Mouse (Mus musculus) stomach, postnatal 0 days (tissue): ENCODE data around the gene Tmem165.

Experiments used
- CTCF ChIP-seq: IDR thresholded peaks from 2 replicates; pipeline ENCODE4 v1.5.1; 2016; ENCODE audit warnings: antibody characterized with exemption, low read depth, mild to moderate bottlenecking, moderate library complexity
- EP300 ChIP-seq: optimal IDR thresholded peaks from 2 replicates; pipeline ENCODE3; 2016; ENCODE audit warnings: antibody characterized with exemption

DNA sequence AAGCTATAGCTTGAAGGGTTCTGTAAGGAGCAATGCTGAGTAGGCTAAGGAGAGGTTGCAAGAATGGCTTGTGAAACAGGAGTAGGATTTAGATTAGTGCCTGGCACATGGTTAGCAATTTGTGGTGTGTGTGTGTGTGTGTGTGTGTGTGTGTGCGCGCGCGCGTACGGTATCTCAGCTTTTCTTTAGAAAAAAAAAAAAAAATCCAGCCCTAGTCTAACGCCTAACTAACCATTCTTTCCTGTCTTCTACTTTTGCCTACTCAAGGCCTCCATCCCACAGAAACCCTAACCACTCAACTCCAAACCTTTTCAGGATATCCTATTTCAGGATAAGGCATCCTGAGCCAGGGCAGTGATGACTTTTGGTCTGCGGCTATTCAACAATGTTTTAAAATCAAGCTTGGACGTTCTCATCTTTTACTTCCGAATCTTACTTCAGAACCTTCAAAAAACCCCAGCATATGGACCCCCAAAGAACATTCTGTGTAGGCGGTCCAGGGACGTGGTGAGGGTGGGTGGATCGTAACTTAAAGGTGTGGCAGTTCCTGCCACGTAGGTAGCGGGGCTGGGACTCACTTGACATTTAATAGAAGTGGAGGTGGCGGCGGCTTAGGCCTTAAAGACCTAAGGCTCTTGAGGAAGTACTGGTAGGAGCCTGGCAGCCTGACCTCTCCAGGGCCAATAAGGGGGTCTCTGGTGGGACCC lies 484 bp upstream of the Tmem165 start:
- TF ChIP-seq EP300 = no peak
- TF ChIP-seq CTCF = no peak
